ENCODE assay signal across 31 mouse cellular contexts in genomic region chr3:117725501-117725900, GRCm38 (mm10).
"Had no signal": no experiment of that assay in that cellular context is flagged by ENCODE, and none has a peak within 500 bp of the region (broad histone marks: within the 10 kb centered on the region; RNA-seq: fewer than 3 reads in every experiment).

No protein-coding gene starts in this region.

- H3K9me3 ChIP-seq: limb, embryonic 10.5 days; limb, embryonic 12.5 days; limb, embryonic 13.5 days; limb, embryonic 15.5 days; liver, embryonic 12.5 days; liver, embryonic 13.5 days; liver, embryonic 15.5 days; lung, embryonic 15.5 days; midbrain, embryonic 10.5 days; midbrain, embryonic 12.5 days; midbrain, embryonic 13.5 days; midbrain, embryonic 15.5 days; neural tube, embryonic 12.5 days had no signal

- ATAC-seq: liver, embryonic 12.5 days; liver, postnatal 0 days; lung, postnatal 0 days; midbrain, embryonic 13.5 days; midbrain, embryonic 15.5 days; midbrain, embryonic 16.5 days had no signal

- H3K4me3 ChIP-seq: limb, embryonic 10.5 days; limb, embryonic 12.5 days; limb, embryonic 13.5 days; limb, embryonic 15.5 days; liver, embryonic 12.5 days; liver, embryonic 13.5 days; liver, embryonic 15.5 days; lung, embryonic 15.5 days; megakaryocyte, embryonic 14.5 days; midbrain, embryonic 10.5 days; midbrain, embryonic 12.5 days; midbrain, embryonic 13.5 days; midbrain, embryonic 15.5 days; myocyte; neural tube, embryonic 12.5 days had no signal

- DNase-seq: left cerebral cortex, postnatal 4 days; liver; liver, embryonic 13.5 days; liver, postnatal 0 days; lung, adult 18-20 months; lung, adult 2 months; lung, embryonic 14.5 days; lung, postnatal 10 days; lung, postnatal 36 days; lung, postnatal 4 days; midbrain, embryonic 14.5 days had no signal

- H3K4me1 ChIP-seq: limb, embryonic 10.5 days; limb, embryonic 12.5 days; limb, embryonic 13.5 days; limb, embryonic 15.5 days; liver, embryonic 12.5 days; liver, embryonic 13.5 days; liver, embryonic 15.5 days; lung, embryonic 15.5 days; megakaryocyte, embryonic 14.5 days; midbrain, embryonic 10.5 days; midbrain, embryonic 12.5 days; midbrain, embryonic 15.5 days; neural tube, embryonic 12.5 days had no signal

- H3K27ac ChIP-seq: limb, embryonic 10.5 days; limb, embryonic 12.5 days; limb, embryonic 13.5 days; limb, embryonic 15.5 days; liver, embryonic 12.5 days; liver, embryonic 13.5 days; liver, embryonic 14.5 days; liver, embryonic 15.5 days; lung, embryonic 15.5 days; macrophage; midbrain, embryonic 10.5 days; midbrain, embryonic 12.5 days; midbrain, embryonic 13.5 days; midbrain, embryonic 15.5 days; neural tube, embryonic 12.5 days had no signal

- H3K36me3 ChIP-seq: limb, embryonic 10.5 days; limb, embryonic 12.5 days; limb, embryonic 13.5 days; limb, embryonic 15.5 days; liver, embryonic 12.5 days; liver, embryonic 13.5 days; liver, embryonic 15.5 days; lung, embryonic 15.5 days; midbrain, embryonic 10.5 days; midbrain, embryonic 12.5 days; midbrain, embryonic 13.5 days; midbrain, embryonic 15.5 days; neural tube, embryonic 12.5 days had no signal

- H3K27me3 ChIP-seq: limb, embryonic 12.5 days; limb, embryonic 13.5 days; limb, embryonic 15.5 days; liver, embryonic 12.5 days; liver, embryonic 13.5 days; liver, embryonic 15.5 days; lung, embryonic 15.5 days; megakaryocyte, embryonic 14.5 days; midbrain, embryonic 12.5 days; midbrain, embryonic 13.5 days; midbrain, embryonic 15.5 days; neural tube, embryonic 12.5 days had no signal

- H3K9ac ChIP-seq: limb, embryonic 12.5 days; limb, embryonic 13.5 days; limb, embryonic 15.5 days; liver, embryonic 12.5 days; liver, embryonic 13.5 days; liver, embryonic 14.5 days; liver, embryonic 15.5 days; liver, postnatal 0 days; lung, embryonic 14.5 days; lung, embryonic 15.5 days; midbrain, embryonic 12.5 days; midbrain, embryonic 13.5 days; midbrain, embryonic 15.5 days; neural tube, embryonic 12.5 days had no signal

- H3K4me2 ChIP-seq: limb, embryonic 12.5 days; limb, embryonic 13.5 days; limb, embryonic 15.5 days; liver, embryonic 11.5 days; liver, embryonic 12.5 days; liver, embryonic 13.5 days; liver, embryonic 15.5 days; lung, embryonic 14.5 days; lung, embryonic 15.5 days; midbrain, embryonic 11.5 days; midbrain, embryonic 12.5 days; midbrain, embryonic 13.5 days; midbrain, embryonic 15.5 days; neural tube, embryonic 12.5 days had no signal
